Mouse (Mus musculus) MEL (cell line): Measurements from ENCODE around the gene Cyfip1. TPM values are rescaled to one million over a fixed set of nuclear protein-coding genes. Genes with fewer than 3 reads are reported as not detected.

Experiments used
- DNase-seq: peaks from one replicate; pipeline ENCODE4 v3.0.0; 2011; ENCODE audit warnings: low read depth, low spot score
- H3K27ac ChIP-seq: 2 replicates; pipeline ENCODE4 v1.5.1; 2012; ENCODE audit warnings: low read depth, mild to moderate bottlenecking, control low read depth, low read length, moderate library complexity; ENCODE audit not compliant: control insufficient read depth
- H3K27me3 ChIP-seq, 2 experiments: fragments of 150-350 bp in 1 of 2; sonication (generic) in 1 of 2; 2 replicates each; pipeline ENCODE4 v1.6.1; 2012; ENCODE audit warnings: low read length in 2 of 2, mild to moderate bottlenecking in 2 of 2, improper control_type of control experiment in 1 of 2, moderate library complexity in 1 of 2; ENCODE audit not compliant: insufficient read depth in 2 of 2, control insufficient read depth in 1 of 2
- H3K36me3 ChIP-seq, 2 experiments: 2 replicates each; pipeline ENCODE4 v1.6.1; 2012 to 2014; ENCODE audit warnings: low read length in 2 of 2, improper control_type of control experiment in 1 of 2, inconsistent platforms in 1 of 2, mild to moderate bottlenecking in 1 of 2; ENCODE audit not compliant: insufficient read depth in 2 of 2, control insufficient read depth in 1 of 2
- H3K4me1 ChIP-seq, 2 experiments: fragments of 150-350 bp in 1 of 2; sonication (generic) in 1 of 2; 2 replicates each; pipeline ENCODE4 v1.6.1; 2012; ENCODE audit warnings: low read length in 2 of 2, improper control_type of control experiment in 1 of 2, mild to moderate bottlenecking in 1 of 2; ENCODE audit not compliant: insufficient read depth in 2 of 2, control insufficient read depth in 1 of 2
- H3K4me3 ChIP-seq, 2 experiments: fragments of 150-350 bp in 1 of 2; sonication (generic) in 1 of 2; 2 replicates each; pipeline ENCODE4 v1.5.1; 2012; ENCODE audit warnings: low read depth in 2 of 2, low read length in 2 of 2, mild to moderate bottlenecking in 2 of 2, moderate library complexity in 2 of 2, control low read depth in 1 of 2, improper control_type of control experiment in 1 of 2; ENCODE audit not compliant: control insufficient read depth in 1 of 2, insufficient read depth in 1 of 2
- H3K79me2 ChIP-seq: 2 replicates; pipeline ENCODE4 v1.6.1; 2012; ENCODE audit warnings: mild to moderate bottlenecking, low read length, moderate library complexity; ENCODE audit not compliant: control insufficient read depth, poor library complexity, insufficient read depth
- H3K9ac ChIP-seq: 2 replicates; pipeline ENCODE4 v1.6.1; 2012; ENCODE audit warnings: low read depth, mild to moderate bottlenecking, control low read depth, low read length, moderate library complexity; ENCODE audit not compliant: control insufficient read depth, poor library complexity, severe bottlenecking
- H3K9me3 ChIP-seq: fragments of 150-350 bp; sonication (generic); replicated peaks from 2 replicates; pipeline ENCODE4 v1.6.1; 2012; ENCODE audit warnings: mild to moderate bottlenecking, low read length, improper control_type of control experiment, moderate library complexity; ENCODE audit not compliant: insufficient read depth
- CHD2 ChIP-seq: IDR thresholded peaks from 2 replicates; pipeline ENCODE4 v1.6.1; 2011; ENCODE audit warnings: low read length, improper control_type of control experiment
- CTCF ChIP-seq, 3 experiments: IDR thresholded peaks in 2 of 3; conservative IDR thresholded peaks in 1 of 3; 2 replicates each; pipeline ENCODE4 v1.5.1; 2011 to 2012; ENCODE audit warnings: low read length in 3 of 3, low read depth in 2 of 3, mild to moderate bottlenecking in 2 of 3, improper control_type of control experiment in 1 of 3, inconsistent platforms in 1 of 3, mixed read lengths in 1 of 3, moderate library complexity in 1 of 3; ENCODE audit not compliant: control insufficient read depth in 1 of 3, insufficient read depth in 1 of 3, poor library complexity in 1 of 3, severe bottlenecking in 1 of 3
- ELF1 ChIP-seq: IDR thresholded peaks from 2 replicates; pipeline ENCODE4 v1.6.1; 2014; ENCODE audit warnings: low read depth, mild to moderate bottlenecking, inconsistent platforms, low read length, improper control_type of control experiment, moderate library complexity
- ETS1 ChIP-seq: IDR thresholded peaks from 2 replicates; pipeline ENCODE4 v1.6.1; 2012; ENCODE audit warnings: low read depth, mild to moderate bottlenecking, inconsistent platforms, low read length, improper control_type of control experiment, moderate library complexity
- GATA1 ChIP-seq: IDR thresholded peaks from 2 replicates; pipeline ENCODE4 v1.6.1; 2011; ENCODE audit warnings: low read depth, low read length, improper control_type of control experiment
- HCFC1 ChIP-seq: IDR thresholded peaks from 2 replicates; pipeline ENCODE4 v1.6.1; 2012; ENCODE audit warnings: low read depth, mild to moderate bottlenecking, inconsistent platforms, low read length, improper control_type of control experiment, moderate library complexity
- JUND ChIP-seq: IDR thresholded peaks from 2 replicates; pipeline ENCODE4 v1.6.1; 2011; ENCODE audit warnings: low read depth, mild to moderate bottlenecking, improper control_type of control experiment, low read length
- KAT2A ChIP-seq: conservative IDR thresholded peaks from 2 replicates; pipeline ENCODE4 v1.6.1; 2012; ENCODE audit warnings: low read depth, low read length, improper control_type of control experiment, inconsistent platforms
- MYB ChIP-seq: IDR thresholded peaks from 2 replicates; pipeline ENCODE4 v1.6.1; 2011; ENCODE audit warnings: mild to moderate bottlenecking, low read depth, low read length, improper control_type of control experiment
- NELFE ChIP-seq: IDR thresholded peaks from 2 replicates; pipeline ENCODE4 v1.6.1; 2011; ENCODE audit warnings: low read depth, low read length, improper control_type of control experiment
- POLR2A ChIP-seq, 2 experiments: IDR thresholded peaks; 2 replicates each; pipeline ENCODE4 v1.6.1; 2011 to 2012; ENCODE audit warnings: low read length in 2 of 2, mild to moderate bottlenecking in 2 of 2, control low read depth in 1 of 2, improper control_type of control experiment in 1 of 2, low read depth in 1 of 2, moderate library complexity in 1 of 2; ENCODE audit not compliant: control insufficient read depth in 1 of 2, insufficient read depth in 1 of 2, poor library complexity in 1 of 2
- POLR2AphosphoS2 ChIP-seq: IDR thresholded peaks from 2 replicates; pipeline ENCODE4 v1.6.1; 2011; ENCODE audit warnings: low read length, improper control_type of control experiment
- RAD21 ChIP-seq: IDR thresholded peaks from 2 replicates; pipeline ENCODE4 v1.6.1; 2011; ENCODE audit warnings: mild to moderate bottlenecking, low read depth, low read length, improper control_type of control experiment
- RCOR1 ChIP-seq: IDR thresholded peaks from 2 replicates; pipeline ENCODE4 v1.6.1; 2012; ENCODE audit warnings: low read depth, mild to moderate bottlenecking, inconsistent platforms, low read length, improper control_type of control experiment
- UBTF ChIP-seq: IDR thresholded peaks from 2 replicates; pipeline ENCODE4 v1.6.1; 2012; ENCODE audit warnings: low read depth, mild to moderate bottlenecking, inconsistent platforms, low read length, improper control_type of control experiment, moderate library complexity, borderline replicate concordance; ENCODE audit not compliant: insufficient read depth
- ZC3H11A ChIP-seq: IDR thresholded peaks from 2 replicates; pipeline ENCODE4 v1.6.1; 2012; ENCODE audit warnings: low read depth, mild to moderate bottlenecking, inconsistent platforms, low read length, improper control_type of control experiment
- ZKSCAN1 ChIP-seq: IDR thresholded peaks from 2 replicates; pipeline ENCODE4 v1.6.1; 2012; ENCODE audit warnings: low read depth, mild to moderate bottlenecking, inconsistent platforms, low read length, improper control_type of control experiment, moderate library complexity
- polyA plus RNA-seq, 2 experiments: library from polyadenylated mRNA; stranded (reverse) in 1 of 2; unstranded in 1 of 2; fragments of >175 nt in 1 of 2; fragments of >200 nt in 1 of 2; gene quantifications; 2 replicates each; pipeline versions ENCODE4 v1.2.1 to v1.2.4; 2012; ENCODE audit warnings: low replicate concordance in 2 of 2, low read depth in 1 of 2; ENCODE audit not compliant: insufficient read length in 2 of 2, insufficient read depth in 1 of 2, missing spikeins in 1 of 2
- total RNA-seq: library from RNA; depleted of rRNA; stranded (reverse); fragments of 300-350 nt; gene quantifications from 2 replicates; pipeline ENCODE4 v1.2.3, GENCODE M21; 2012

Gene Cyfip1
- total and polyA plus RNA-seq, 3 experiments: 18.3 to 124 (median 27.6) TPM

GRCm38 (mm10) chr7:55968258-55968901 is 126.8 kb downstream of the Cyfip1 start (continued):
- TF ChIP-seq POLR2AphosphoS2: peak; percentile 76; the same call in 1 of the 2 replicates
- no peak for TF ChIP-seq JUND
- TF ChIP-seq, all 39 proteins: peak for 14

GRCm38 (mm10) chr7:55969415-55969814 is 127.9 kb downstream of the Cyfip1 start:
- Histone ChIP-seq H3K27me3 (no peaks in the 10 kb centered on the region), H3K36me3 (peaks cover 0 to 8% of the 10 kb centered on the region in 2 experiments; a peak in 3 of 4 replicates), H3K79me2 (no peaks in the 10 kb centered on the region; the same call in 1 of the 2 replicates), H3K9ac (peak overlapping the region; percentile 27), H3K27ac (peak overlapping the region; percentile 62), H3K4me1 (peaks cover 9 to 14% of the 10 kb centered on the region in 2 experiments; a peak in 2 of 4 replicates), H3K4me3 (no peak overlapping the region), H3K9me3 (no peaks in the 10 kb centered on the region)
- TF ChIP-seq UBTF: no peak
- no peak for TF ChIP-seq ELF1
- TF ChIP-seq ZKSCAN1: no peak
- TF ChIP-seq RCOR1: no peak
- TF ChIP-seq KAT2A: no peak
- no peak for TF ChIP-seq CTCF (IDR thresholded peaks at IDR 0.05 in 2 of 3, conservative IDR thresholded peaks at IDR 0.05 in 1 of 3; ENCODE audit: control insufficient read depth in 1 of 3, insufficient read depth in 1 of 3, low read depth in 2 of 3, low read length in 3 of 3, poor library complexity in 1 of 3, severe bottlenecking in 1 of 3)
- TF ChIP-seq MYB: no peak
- no peak for TF ChIP-seq HCFC1
- TF ChIP-seq ETS1: no peak
- TF ChIP-seq ZC3H11A: no peak
- no peak for TF ChIP-seq CHD2
- no peak for TF ChIP-seq POLR2A (IDR thresholded peaks at IDR 0.05; ENCODE audit: control insufficient read depth in 1 of 2, insufficient read depth in 1 of 2, low read depth in 1 of 2, low read length in 2 of 2, poor library complexity in 1 of 2)
- TF ChIP-seq NELFE: no peak
- TF ChIP-seq GATA1: no peak
- DNase-seq: peak; percentile 43

GRCm38 (mm10) chr7:55974429-55974828 is 132.9 kb downstream of the Cyfip1 start:
- no peaks in the 10 kb centered on the region for H3K79me2 ChIP-seq

More at GRCm38 (mm10) chr7:55974429-55974828, 132.9 kb downstream of the Cyfip1 start:
- peaks cover 0 to 4% of the 10 kb centered on the region in 2 experiments; a peak in 1 of 4 replicates for H3K4me1 ChIP-seq
- H3K36me3 ChIP-seq: peaks cover 0 to 5% of the 10 kb centered on the region in 2 experiments; a peak in 2 of 4 replicates
- peak; percentile 22 to 55 (median 33); a peak in 4 of 6 replicates for TF ChIP-seq CTCF (IDR thresholded peaks at IDR 0.05 in 2 of 3, conservative IDR thresholded peaks at IDR 0.05 in 1 of 3; ENCODE audit: control insufficient read depth in 1 of 3, insufficient read depth in 1 of 3, low read depth in 2 of 3, low read length in 3 of 3, poor library complexity in 1 of 3, severe bottlenecking in 1 of 3)
- TF ChIP-seq RAD21: peak; percentile 55
- no peak for TF ChIP-seq HCFC1
- no peak for TF ChIP-seq RCOR1
- no peaks in the 10 kb centered on the region for H3K9me3 ChIP-seq
- no peak overlapping the region for H3K9ac ChIP-seq
- H3K4me3 ChIP-seq: no peak overlapping the region
- H3K27me3 ChIP-seq: no peaks in the 10 kb centered on the region
- DNase-seq: peak; percentile 53
- no peak overlapping the region for H3K27ac ChIP-seq
